Mouse (Mus musculus): ENCODE results near the gene Alyref. TPM values are rescaled to one million over a fixed set of nuclear protein-coding genes. Genes with fewer than 3 reads are reported as not detected.

Gene Alyref
- total and polyA plus RNA-seq, 3 experiments = 600 to 1,072 TPM; not detected in 1

DNA sequence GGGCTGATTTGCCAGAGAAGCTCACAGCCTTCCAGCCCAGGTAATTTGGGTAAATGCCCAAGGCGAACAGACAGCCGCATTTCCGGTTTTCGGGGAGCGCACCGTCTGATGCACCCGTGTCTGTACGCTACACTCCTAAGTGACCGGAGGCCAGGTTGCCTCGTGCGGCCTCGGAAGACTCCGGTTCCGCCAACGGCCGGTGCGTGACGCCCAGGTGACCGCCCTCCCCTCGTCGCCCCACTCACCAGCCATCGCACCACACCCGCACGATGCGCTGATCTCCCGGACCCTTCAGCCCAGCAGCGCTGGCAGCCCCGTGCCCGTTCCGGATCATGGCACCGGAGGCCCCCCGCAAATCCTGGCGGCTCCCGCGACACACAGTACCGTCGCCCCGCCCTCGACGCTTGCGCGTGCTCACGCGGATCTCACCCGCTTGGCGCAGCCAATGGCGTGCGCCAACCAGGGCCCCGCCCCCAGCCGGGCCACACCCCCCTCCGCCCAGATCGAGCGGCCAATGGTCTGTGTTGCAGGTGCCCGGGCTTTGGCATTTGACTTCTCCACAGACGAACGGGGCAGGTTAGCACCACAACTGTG is 19.5 kb upstream of the Alyref start, which contains the start of gene Pcyt2 (continued):
- TF ChIP-seq POLR2A (IDR thresholded peaks at IDR 0.05; ENCODE audit: control insufficient read depth in 1 of 2, insufficient read depth in 1 of 2, low read depth in 1 of 2, low read length in 2 of 2, poor library complexity in 1 of 2) = peak; percentile 89 to 92
- no peak for TF ChIP-seq BHLHE40 (IDR thresholded peaks at IDR 0.05; ENCODE audit: borderline replicate concordance, low read depth, low read length)
- no peak for TF ChIP-seq ZKSCAN1 (IDR thresholded peaks at IDR 0.05; ENCODE audit: low read depth, low read length)
- TF ChIP-seq GATA1 (IDR thresholded peaks at IDR 0.05; ENCODE audit: low read depth, low read length) = 0 out of 2 replicates have a peak, but pooled peaks have one; percentile 0
- no peak for TF ChIP-seq GABPA (IDR thresholded peaks at IDR 0.05; ENCODE audit: low read depth, low read length)
- TF ChIP-seq ZC3H11A (IDR thresholded peaks at IDR 0.05; ENCODE audit: low read depth, low read length) = no peak
- TF ChIP-seq MAX (IDR thresholded peaks at IDR 0.05; ENCODE audit: low read length) = peak; percentile 87
- TF ChIP-seq SIN3A (IDR thresholded peaks at IDR 0.05; ENCODE audit: low read length) = peak; percentile 86
- no peak for TF ChIP-seq MAFK (IDR thresholded peaks at IDR 0.05; ENCODE audit: borderline replicate concordance, low read depth, low read length)
- no peak for TF ChIP-seq MYB (IDR thresholded peaks at IDR 0.05; ENCODE audit: low read depth, low read length)
- no peak for TF ChIP-seq UBTF (IDR thresholded peaks at IDR 0.05; ENCODE audit: borderline replicate concordance, insufficient read depth, low read depth, low read length)
- TF ChIP-seq JUND (IDR thresholded peaks at IDR 0.05; ENCODE audit: low read depth, low read length) = no peak
- 0 out of 2 replicates have a peak, but pooled peaks have one; percentile 20 for TF ChIP-seq CHD2 (IDR thresholded peaks at IDR 0.05; ENCODE audit: low read length)
- peak; percentile 76 for TF ChIP-seq HCFC1 (IDR thresholded peaks at IDR 0.05; ENCODE audit: low read depth, low read length)

DNA sequence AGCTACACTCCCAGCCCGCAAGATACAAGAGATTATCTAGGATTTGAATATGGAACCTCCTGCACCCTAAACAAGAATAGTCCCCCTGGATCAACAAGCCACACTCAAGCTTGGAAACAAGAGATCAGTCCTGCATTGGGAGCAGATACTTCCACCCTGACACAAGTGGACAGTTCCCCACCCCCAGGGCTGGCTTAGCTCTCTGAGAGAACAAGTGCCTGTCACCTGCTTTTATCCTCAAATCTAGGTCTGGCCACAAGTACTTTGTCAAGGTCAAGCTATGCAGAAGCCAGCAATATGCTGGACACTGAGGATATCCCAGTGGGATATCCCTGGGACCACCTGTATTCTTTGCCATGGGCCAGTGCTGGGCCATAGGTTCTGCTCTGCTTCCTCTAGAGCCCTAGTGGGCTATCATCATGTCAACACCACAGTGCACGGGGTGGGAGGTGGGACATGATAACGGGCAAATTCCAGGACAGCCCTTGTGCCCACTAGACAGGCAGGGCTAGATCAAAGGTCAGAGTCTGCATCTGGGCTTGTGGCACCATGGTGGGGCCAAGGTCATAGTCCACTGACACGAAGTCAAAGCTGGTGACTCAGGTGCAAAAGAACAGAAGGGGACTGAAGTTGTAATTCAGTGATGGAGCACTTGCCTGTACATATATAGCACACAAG is 18.6 kb upstream of the Alyref start:
- H3K9me3 ChIP-seq (replicated peaks; ENCODE audit: insufficient read depth, low read length) = no peaks in the 10 kb centered on the region
- no peaks in the 10 kb centered on the region for H3K27me3 ChIP-seq (ENCODE audit: control insufficient read depth in 1 of 2, insufficient read depth in 2 of 2, low read length in 2 of 2)
- H3K9ac ChIP-seq (ENCODE audit: control insufficient read depth, low read depth, low read length, poor library complexity, severe bottlenecking) = peak overlapping the region; percentile 90
- peaks cover 4 to 8% of the 10 kb centered on the region in 2 experiments for H3K36me3 ChIP-seq (ENCODE audit: control insufficient read depth in 1 of 2, insufficient read depth in 2 of 2, low read length in 2 of 2)
- peak overlapping the region; percentile 88 to 93 for H3K4me3 ChIP-seq (ENCODE audit: control insufficient read depth in 1 of 2, insufficient read depth in 1 of 2, low read depth in 2 of 2, low read length in 2 of 2)
- peaks cover 23% of the 10 kb centered on the region for H3K79me2 ChIP-seq (ENCODE audit: control insufficient read depth, insufficient read depth, low read length, poor library complexity)
- H3K4me1 ChIP-seq (ENCODE audit: control insufficient read depth in 1 of 2, insufficient read depth in 2 of 2, low read length in 2 of 2) = peaks cover 0 to 10% of the 10 kb centered on the region in 2 experiments; a peak in 3 of 4 replicates
- TF ChIP-seq MAX (IDR thresholded peaks at IDR 0.05; ENCODE audit: low read length) = no peak
- no peak for TF ChIP-seq EP300 (IDR thresholded peaks at IDR 0.05; ENCODE audit: low read depth in 1 of 2, low read length in 2 of 2)
- 0 out of 2 replicates have a peak, but pooled peaks have one; percentile 19 for TF ChIP-seq CHD1 (IDR thresholded peaks at IDR 0.05; ENCODE audit: low read depth, low read length)
- DNase-seq (ENCODE audit: low read depth, low spot score) = peak; percentile 32
- peak overlapping the region; percentile 57 for H3K27ac ChIP-seq (ENCODE audit: control insufficient read depth, low read depth, low read length)

Data from MEL (cell line).